In the genomic region with DNA sequence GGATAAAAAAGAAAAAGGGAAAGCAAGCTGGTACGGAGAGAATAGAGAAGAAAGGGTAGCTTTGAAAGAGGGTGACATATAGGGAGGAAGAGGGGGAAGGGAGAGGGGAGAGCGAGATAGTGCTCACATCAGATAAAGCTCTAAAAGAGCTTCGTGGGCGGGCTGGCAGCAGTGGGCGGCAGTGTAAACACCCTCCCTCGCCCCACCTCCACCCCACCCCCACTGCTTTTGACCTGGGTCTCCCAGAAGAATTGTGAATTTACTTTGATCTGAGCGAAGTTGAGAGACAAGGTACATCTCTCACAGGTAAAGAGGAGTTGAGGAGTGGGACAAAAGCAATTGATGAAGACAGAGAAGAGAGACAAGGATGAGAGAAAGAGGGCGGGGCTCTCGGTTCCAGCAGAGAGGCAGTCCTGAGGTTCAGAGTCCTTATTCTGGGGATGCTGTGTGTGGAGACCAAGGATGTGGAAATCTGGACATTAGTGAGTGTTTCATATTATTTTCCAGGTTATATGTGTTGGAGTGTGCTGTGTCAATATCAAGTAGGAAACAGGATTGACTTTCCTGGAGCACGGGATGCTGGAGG, we compare ENCODE assay signal across 8 mouse cellular contexts. TPM values are rescaled to one million over a fixed set of nuclear protein-coding genes. Genes with fewer than 3 reads are reported as not detected.
DNase-seq lines count a peak whose midpoint lies in the region; ATAC-seq and TF ChIP-seq lines count a peak whose summit lies in the region.
"Had no signal": no experiment of that assay in that cellular context is flagged by ENCODE, and none has a peak within 500 bp of the region (broad histone marks: within the 10 kb centered on the region; RNA-seq: fewer than 3 reads in every experiment).

TSS of gene Aim2 (plus strand) at position 508 of the 586 bp plus-strand sequence.

- H3K4me3 ChIP-seq in E14TG2a.4 (replicated peaks; ENCODE audit: low read length) (peak within 1 kb of the TSS; percentile 46), ES-E14 (ENCODE audit: insufficient read depth in 1 of 2, low read depth in 1 of 2, low read length in 2 of 2, poor library complexity in 1 of 2, severe bottlenecking in 1 of 2) (peak within 1 kb of the TSS in 1 of 2 experiments; percentile 30; a peak in 1 of 4 replicates)
- peak within 1 kb of the TSS; percentile 36 for H3K4me3 ChIP-seq in hindbrain, embryonic 11.5 days (ENCODE audit: low read depth, low read length)
- H3K4me3 ChIP-seq in megakaryocyte, embryonic 14.5 days (replicated peaks), result peak within 1 kb of the TSS; percentile 85

- peak; percentile 77 for ATAC-seq in hindbrain, embryonic 11.5 days (ENCODE audit: low FRiP score)

- no peak for DNase-seq in ES-E14 (ENCODE audit: low read depth, low spot score)
- peak; percentile 41 for DNase-seq in hindbrain, embryonic 11.5 days (ENCODE audit: low spot score)
- no peak for DNase-seq in frontal cortex, postnatal 14 days (ENCODE audit: low spot score in 2 of 2)
- DNase-seq in right cerebral cortex, adult 2 months (ENCODE audit: low spot score in 2 of 2), result no peak
- no peak for DNase-seq in cerebellum, postnatal 4 days (ENCODE audit: low spot score in 2 of 2)
- DNase-seq: cerebellum, adult 9-10 months had no signal

- no peaks in the 10 kb centered on the region for H3K9me3 ChIP-seq in E14TG2a.4 (ENCODE audit: low read length)
- H3K9me3 ChIP-seq in ES-E14 (ENCODE audit: control insufficient read depth, insufficient read depth, low read depth, low read length), result no peaks in the 10 kb centered on the region
- H3K9me3 ChIP-seq in hindbrain, embryonic 11.5 days (ENCODE audit: control insufficient read depth, low read length), result no peaks in the 10 kb centered on the region
- H3K9me3 ChIP-seq in megakaryocyte, embryonic 14.5 days, result no peaks in the 10 kb centered on the region

- H3K36me3 ChIP-seq in E14TG2a.4 (ENCODE audit: insufficient read depth, low read length) (no peaks in the 10 kb centered on the region), ES-E14 (ENCODE audit: control insufficient read depth, insufficient read depth, low read length, poor library complexity, severe bottlenecking) (no peaks in the 10 kb centered on the region)
- no peaks in the 10 kb centered on the region for H3K36me3 ChIP-seq in hindbrain, embryonic 11.5 days (ENCODE audit: control insufficient read depth, insufficient read depth, low read length)
- H3K36me3 ChIP-seq in megakaryocyte, embryonic 14.5 days (replicated peaks; ENCODE audit: low read length), result no peaks in the 10 kb centered on the region

- no peaks in the 10 kb centered on the region for H3K27me3 ChIP-seq in E14TG2a.4 (ENCODE audit: insufficient read depth, low read length)
- no peaks in the 10 kb centered on the region for H3K27me3 ChIP-seq in hindbrain, embryonic 11.5 days (ENCODE audit: control insufficient read depth, insufficient read depth, low read length)
- H3K27me3 ChIP-seq in megakaryocyte, embryonic 14.5 days (replicated peaks), result peaks cover 18% of the 10 kb centered on the region

- H3K4me1 ChIP-seq in E14TG2a.4 (replicated peaks; ENCODE audit: low read depth, low read length) (peaks cover 58% of the 10 kb centered on the region), ES-E14 (ENCODE audit: control insufficient read depth in 2 of 2, insufficient read depth in 2 of 2, low read length in 2 of 2, poor library complexity in 1 of 2) (peaks cover 5 to 16% of the 10 kb centered on the region in 2 experiments; a peak in 3 of 4 replicates)
- H3K4me1 ChIP-seq in hindbrain, embryonic 11.5 days (replicated peaks; ENCODE audit: control insufficient read depth, insufficient read depth, low read length), result no peaks in the 10 kb centered on the region
- peaks cover 31% of the 10 kb centered on the region for H3K4me1 ChIP-seq in megakaryocyte, embryonic 14.5 days

- TF ChIP-seq CTCF in E14TG2a.4 (conservative IDR thresholded peaks at IDR 0.05; ENCODE audit: low read length), result no peak

- 7% methylated on average over 10 of the region's 10 CpGs for WGBS in hindbrain, embryonic 11.5 days

- in situ Hi-C loops in ES-E14 (cut with MboI; ENCODE audit: low sequenced_read_pairs in 2 of 2, unreplicated experiment in 2 of 2), result no loop called here

- H3K27ac ChIP-seq in ES-E14 (ENCODE audit: insufficient read depth, low read depth, low read length, poor library complexity, severe bottlenecking), result no peak within 1 kb of the TSS
- H3K27ac ChIP-seq in hindbrain, embryonic 11.5 days (ENCODE audit: low read depth, low read length), result no peak within 1 kb of the TSS

- H3K4me2 ChIP-seq in hindbrain, embryonic 11.5 days (replicated peaks; ENCODE audit: low read depth, low read length), result peak within 1 kb of the TSS; percentile 54

- no peak within 1 kb of the TSS for H3K9ac ChIP-seq in ES-E14 (ENCODE audit: insufficient read depth, low read depth, low read length, poor library complexity, severe bottlenecking)
- H3K9ac ChIP-seq in hindbrain, embryonic 11.5 days (ENCODE audit: low read depth, low read length), result peak within 1 kb of the TSS; percentile 54; the same call in 1 of the 2 replicates

TF ChIP-seq in ES-E14, 5 proteins besides CTCF, POLR2A, EP300 and RAD21:
- TF ChIP-seq MAFK (IDR thresholded peaks at IDR 0.05; ENCODE audit: insufficient read depth, low read depth, low read length), result no peak
- TF ChIP-seq CHD2 (IDR thresholded peaks at IDR 0.05; ENCODE audit: low read depth, low read length), result no peak
- no peak for TF ChIP-seq HCFC1 (IDR thresholded peaks at IDR 0.05; ENCODE audit: borderline replicate concordance, insufficient read depth, low read length)
- no peak for TF ChIP-seq ZC3H11A (IDR thresholded peaks at IDR 0.05; ENCODE audit: borderline replicate concordance, low read depth, low read length)
- no peak for TF ChIP-seq ZNF384 (IDR thresholded peaks at IDR 0.05; ENCODE audit: low read depth, low read length)

RNA-seq across cellular contexts. Expression of gene Aim2, which starts in this region (rescaled TPM):
- total RNA-seq in ES-E14 (2012; rRNA removed), result 17.0 and 26.0 TPM in 2 replicates
- polyA plus RNA-seq in hindbrain, embryonic 11.5 days (2014; fragmentation: Nextera tagmentation; extraction: Ambion mirVana), result 3.0 and 4.1 TPM in 2 replicates
- polyA plus RNA-seq in megakaryocyte, embryonic 14.5 days (2012; ENCODE audit: insufficient read depth, low replicate concordance), result 0.08 TPM in 1 of 2 replicates, not detected in the other
